Mouse (Mus musculus): Measurements from ENCODE around the gene Pter.

DNA sequence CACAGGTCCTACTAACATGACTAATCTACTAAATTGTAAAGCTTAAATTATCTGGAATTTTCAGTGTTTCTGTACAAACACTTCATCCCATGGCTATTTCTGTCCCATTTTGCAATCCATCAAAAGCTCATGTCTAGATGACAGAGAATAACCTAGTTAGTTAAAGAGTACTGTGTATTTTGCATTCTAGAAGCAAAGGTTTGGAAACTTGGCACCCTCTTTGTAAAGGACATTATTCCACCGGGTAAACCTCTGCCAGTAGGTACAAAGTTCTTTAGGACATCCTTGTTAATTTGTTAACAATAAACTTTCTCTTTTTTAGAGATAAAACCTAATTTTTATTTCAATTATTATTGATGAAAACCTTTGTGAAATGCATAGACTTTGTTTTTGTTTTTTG, 18.1 kb upstream of the Pter start:
- no peak for TF ChIP-seq GATA1 (IDR thresholded peaks at IDR 0.05; ENCODE audit: borderline replicate concordance, low read length)
- TF ChIP-seq FLI1 (IDR thresholded peaks at IDR 0.05; ENCODE audit: low read length): no peak

All from megakaryocyte, embryonic 14.5 days (primary cell).